Mouse (Mus musculus) liver, adult 10 weeks (tissue): ENCODE results near the gene Kalrn. TPM values are rescaled to one million over a fixed set of nuclear protein-coding genes. Genes with fewer than 3 reads are reported as not detected.

Experiments
- polyA plus RNA-seq: library from polyadenylated mRNA; stranded (reverse); fragments of 350-450 nt; fragmentation: Illumina TruSeq; extraction: RNeasy Lipid Tissue Mini Kit (QIAGEN cat#74804); gene quantifications from one replicate; pipeline ENCODE4 v1.2.3, GENCODE M21; 2014; ENCODE audit warnings: low read depth, low replicate concordance

Gene Kalrn
- 12.6 TPM for polyA plus RNA-seq

GRCm38 (mm10) chr16:34573151-34573802 is at the start of gene Kalrn:
Kalrn (minus strand) TSS chr16:34573532.

GRCm38 (mm10) chr16:33966538-33967282 is 606.6 kb downstream of the Kalrn start, which contains the start of gene Umps:
Umps (minus strand) TSS chr16:33967038.

Other genes starting within 250 kb of the Kalrn start
- gene Ropn1, start 76.4 kb upstream of the Kalrn start, polyA plus RNA-seq: not detected
- gene Ccdc14, start 117.1 kb upstream of the Kalrn start, polyA plus RNA-seq: 0.82 TPM
- gene Mylk, start 171.7 kb upstream of the Kalrn start, polyA plus RNA-seq: 19.2 TPM